Mouse (Mus musculus) G1E (cell line): ENCODE measurements around the gene Snx33. TPM values are rescaled to one million over a fixed set of nuclear protein-coding genes. Genes with fewer than 3 reads are reported as not detected.

Experiments used
- ATAC-seq: 2 replicates; pipeline ENCODE4 v1.8.0; 2016; ENCODE audit warnings: mild to moderate bottlenecking; ENCODE audit not compliant: insufficient number of reproducible peaks, poor library complexity, low FRiP score, severe bottlenecking; ENCODE audit errors: extremely low read depth
- DNase-seq: peaks from one replicate; pipeline ENCODE4 v3.0.0; 2012; ENCODE audit warnings: low spot score
- H3K27me3 ChIP-seq: 2 replicates; pipeline ENCODE4 v1.6.1; 2012; ENCODE audit warnings: mild to moderate bottlenecking, low read length, inconsistent platforms; ENCODE audit not compliant: insufficient read depth
- H3K36me3 ChIP-seq: replicated peaks from 2 replicates; pipeline ENCODE3; 2012; ENCODE audit warnings: mild to moderate bottlenecking, inconsistent platforms
- H3K4me1 ChIP-seq: 2 replicates; pipeline ENCODE4 v1.6.1; 2012; ENCODE audit warnings: low read depth, low read length, inconsistent platforms, mixed read lengths; ENCODE audit not compliant: insufficient read depth
- H3K4me3 ChIP-seq: 2 replicates; pipeline ENCODE4 v1.5.1; 2012; ENCODE audit warnings: low read depth, mild to moderate bottlenecking, inconsistent platforms, low read length, moderate library complexity, mixed read lengths
- H3K9me3 ChIP-seq: replicated peaks from 2 replicates; pipeline ENCODE4 v1.6.1; 2012; ENCODE audit warnings: inconsistent platforms
- CTCF ChIP-seq: IDR thresholded peaks from 2 replicates; pipeline ENCODE4 v1.5.1; 2012; ENCODE audit warnings: low read depth, low read length, inconsistent platforms, mixed read lengths
- GATA1 ChIP-seq: IDR thresholded peaks from 2 replicates; pipeline ENCODE4 v1.6.1; 2012; ENCODE audit warnings: borderline replicate concordance, low read length, inconsistent platforms, mixed read lengths
- GATA2 ChIP-seq: IDR thresholded peaks from 2 replicates; pipeline ENCODE4 v1.6.1; 2012; ENCODE audit warnings: low read depth, low read length, inconsistent platforms, borderline replicate concordance
- POLR2AphosphoS5 ChIP-seq: IDR thresholded peaks from 2 replicates; pipeline ENCODE4 v1.6.1; 2012; ENCODE audit warnings: low read depth, low read length, inconsistent platforms; ENCODE audit not compliant: insufficient replicate concordance
- TAL1 ChIP-seq: conservative IDR thresholded peaks from 2 replicates; pipeline ENCODE4 v1.6.1; 2012; ENCODE audit warnings: low read depth, low read length, inconsistent platforms, mixed read lengths
- polyA plus RNA-seq: library from polyadenylated mRNA; stranded (reverse); fragments of >175 nt; gene quantifications from 2 replicates; pipeline ENCODE4 v1.2.3, GENCODE M21; 2012
- total RNA-seq, 2 experiments: library from RNA; stranded (forward) in 1 of 2; stranded (reverse) in 1 of 2; fragments of 200-1000 nt in 1 of 2; fragments of >200 nt in 1 of 2; fragmentation: Nextera tagmentation in 1 of 2; gene quantifications; 2 replicates each; pipeline ENCODE4 v1.2.3; 2014 to 2017

Snx33 gene
- total and polyA plus RNA-seq, 3 experiments: 1.2 to 7.4 (median 6.9) TPM

DNA sequence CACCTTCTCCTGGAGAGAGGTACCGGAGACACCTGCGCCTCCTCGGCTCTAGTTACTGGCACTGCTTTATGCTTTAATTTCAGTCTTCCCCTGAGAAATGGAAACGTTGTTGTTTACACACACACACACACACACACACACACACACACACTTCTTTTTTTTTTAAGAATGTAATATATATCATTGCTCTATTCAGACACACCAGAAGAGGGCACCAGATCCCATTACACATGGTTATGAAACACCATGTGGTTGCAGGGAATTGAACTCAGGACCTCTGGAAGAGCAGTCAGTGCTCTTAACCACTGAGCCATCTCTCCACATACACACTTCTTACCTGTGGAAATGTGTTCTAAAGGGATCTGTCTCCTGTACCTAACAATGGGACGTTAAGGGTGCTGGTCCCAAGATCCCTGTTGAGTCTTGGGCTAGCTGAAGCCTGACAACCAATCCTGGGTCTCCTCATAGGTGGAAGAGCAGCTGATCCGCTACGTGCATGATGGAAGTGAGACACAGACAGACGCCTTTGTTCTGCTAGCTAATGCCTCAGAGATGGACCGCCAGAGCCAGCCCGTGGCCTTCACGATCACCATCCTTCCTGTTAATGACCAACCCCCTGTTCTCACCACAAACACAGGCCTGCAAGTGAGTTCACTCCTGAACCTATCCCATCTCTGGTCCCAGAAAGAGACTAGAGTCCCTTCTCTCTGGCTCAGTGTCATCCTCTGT, 37.5 kb downstream of the Snx33 start:
- Histone ChIP-seq H3K4me3 (no peak overlapping the region), H3K36me3 (no peaks in the 10 kb centered on the region), H3K27me3 (peaks cover 51% of the 10 kb centered on the region), H3K9me3 (no peaks in the 10 kb centered on the region), H3K4me1 (peaks cover 21% of the 10 kb centered on the region)
- DNase-seq: no peak
- TF ChIP-seq TAL1 (no peak), GATA2 (no peak), CTCF (no peak), POLR2AphosphoS5 (no peak), GATA1 (no peak)
- ATAC-seq: no peak

DNA sequence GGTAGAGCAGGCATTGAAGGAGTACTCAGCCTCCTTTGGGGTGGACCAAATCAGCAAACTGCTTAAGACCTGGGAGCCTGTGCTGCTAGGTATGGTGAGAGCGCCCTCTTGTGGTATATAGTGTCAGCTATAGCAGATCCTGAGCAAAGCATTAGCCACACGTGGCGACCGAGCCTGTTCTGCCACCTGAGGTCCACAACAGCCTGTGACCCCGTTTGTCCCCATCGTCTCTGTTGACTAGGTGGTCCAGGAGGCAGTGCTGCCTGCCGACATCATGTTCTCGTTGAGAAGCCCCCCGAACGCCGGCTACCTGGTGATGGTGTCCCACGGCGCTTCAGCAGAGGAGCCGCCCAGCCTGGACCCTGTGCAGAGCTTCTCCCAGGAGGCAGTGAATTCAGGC, 38.4 kb downstream of the Snx33 start:
- peaks cover 51% of the 10 kb centered on the region for H3K27me3 ChIP-seq
- DNase-seq: peak; percentile 63
- no peaks in the 10 kb centered on the region for H3K9me3 ChIP-seq
- H3K4me1 ChIP-seq: peaks cover 21% of the 10 kb centered on the region
- no peak for TF ChIP-seq POLR2AphosphoS5
- TF ChIP-seq GATA2: no peak
- peak; percentile 86 for TF ChIP-seq CTCF
- TF ChIP-seq TAL1: no peak
- H3K4me3 ChIP-seq: peak overlapping the region; percentile 52; the same call in 1 of the 2 replicates
- no peaks in the 10 kb centered on the region for H3K36me3 ChIP-seq
- no peak; the same call in 1 of the 2 replicates for ATAC-seq

DNA sequence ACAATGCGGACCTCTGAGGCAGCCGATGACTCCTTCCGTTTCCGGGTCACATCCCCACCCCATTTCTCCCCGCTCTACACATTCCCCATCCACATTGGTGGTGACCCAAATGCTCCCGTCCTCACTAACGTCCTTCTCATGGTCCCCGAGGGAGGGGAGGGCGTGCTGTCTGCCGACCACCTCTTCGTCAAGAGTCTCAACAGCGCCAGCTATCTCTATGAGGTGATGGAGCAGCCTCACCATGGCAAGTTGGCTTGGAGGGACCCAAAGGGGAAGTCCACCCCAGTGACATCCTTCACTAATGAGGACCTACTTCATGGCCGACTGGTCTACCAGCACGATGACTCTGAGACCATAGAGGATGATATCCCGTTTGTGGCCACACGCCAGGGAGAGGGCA, 40.6 kb downstream of the Snx33 start:
- no peak for ATAC-seq
- peaks cover 41% of the 10 kb centered on the region; the same call in 1 of the 2 replicates for H3K27me3 ChIP-seq
- H3K4me3 ChIP-seq: no peak overlapping the region

DNA sequence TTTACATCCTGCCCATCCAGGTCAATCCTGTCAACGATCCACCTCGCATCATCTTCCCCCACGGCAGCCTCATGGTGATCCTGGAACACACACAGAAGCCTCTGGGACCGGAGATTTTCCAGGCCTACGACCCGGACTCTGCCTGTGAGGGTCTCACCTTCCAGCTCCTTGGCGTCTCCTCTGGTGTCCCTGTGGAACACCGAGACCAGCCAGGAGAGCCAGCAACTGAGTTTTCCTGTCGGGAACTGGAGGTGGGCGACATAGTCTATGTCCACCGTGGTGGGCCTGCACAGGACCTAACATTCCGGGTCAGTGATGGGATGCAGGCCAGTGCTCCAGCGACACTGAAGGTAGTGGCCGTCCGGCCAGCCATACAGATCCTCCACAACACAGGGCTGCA, 41.6 kb downstream of the Snx33 start:
- Histone ChIP-seq H3K9me3 (no peaks in the 10 kb centered on the region), H3K27me3 (peaks cover 35% of the 10 kb centered on the region; the same call in 1 of the 2 replicates), H3K4me1 (peaks cover 14% of the 10 kb centered on the region), H3K4me3 (no peak overlapping the region), H3K36me3 (no peaks in the 10 kb centered on the region)
- DNase-seq (no peak), ATAC-seq (no peak)
- TF ChIP-seq GATA2: no peak
- no peak for TF ChIP-seq GATA1
- no peak for TF ChIP-seq POLR2AphosphoS5
- no peak for TF ChIP-seq TAL1
- no peak for TF ChIP-seq CTCF

More for the DNA sequence above, 40.6 kb downstream of the Snx33 start:
- no peak for DNase-seq
- H3K9me3 ChIP-seq: no peaks in the 10 kb centered on the region
- TF ChIP-seq POLR2AphosphoS5 (no peak), CTCF (no peak), TAL1 (no peak), GATA1 (no peak), GATA2 (no peak)
- H3K36me3 ChIP-seq: no peaks in the 10 kb centered on the region
- H3K4me1 ChIP-seq: peaks cover 18% of the 10 kb centered on the region

DNA sequence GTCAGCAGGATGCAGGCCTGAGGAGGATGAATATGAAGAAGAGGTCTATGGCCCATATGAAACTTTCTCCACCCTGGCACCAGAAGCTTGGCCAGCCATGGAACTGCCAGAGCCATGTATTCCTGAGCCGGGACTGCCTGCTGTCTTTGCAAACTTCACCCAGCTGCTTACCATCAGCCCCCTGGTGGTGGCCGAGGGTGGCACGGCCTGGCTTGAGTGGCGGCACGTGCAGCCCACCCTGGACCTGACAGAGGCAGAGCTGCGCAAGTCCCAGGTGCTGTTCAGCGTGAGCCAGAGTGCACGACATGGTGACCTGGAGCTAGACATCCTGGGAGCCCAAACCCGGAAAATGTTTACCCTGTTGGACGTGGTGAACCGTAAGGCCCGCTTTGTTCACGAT, 42.1 kb downstream of the Snx33 start:
- TF ChIP-seq CTCF: peak; percentile 16; the same call in 1 of the 2 replicates
- TF ChIP-seq POLR2AphosphoS5: no peak
- Histone ChIP-seq H3K27me3 (peaks cover 35% of the 10 kb centered on the region; the same call in 1 of the 2 replicates), H3K9me3 (no peaks in the 10 kb centered on the region), H3K36me3 (no peaks in the 10 kb centered on the region), H3K4me1 (peaks cover 12% of the 10 kb centered on the region), H3K4me3 (no peak overlapping the region)
- no peak for ATAC-seq
- DNase-seq: no peak

DNA sequence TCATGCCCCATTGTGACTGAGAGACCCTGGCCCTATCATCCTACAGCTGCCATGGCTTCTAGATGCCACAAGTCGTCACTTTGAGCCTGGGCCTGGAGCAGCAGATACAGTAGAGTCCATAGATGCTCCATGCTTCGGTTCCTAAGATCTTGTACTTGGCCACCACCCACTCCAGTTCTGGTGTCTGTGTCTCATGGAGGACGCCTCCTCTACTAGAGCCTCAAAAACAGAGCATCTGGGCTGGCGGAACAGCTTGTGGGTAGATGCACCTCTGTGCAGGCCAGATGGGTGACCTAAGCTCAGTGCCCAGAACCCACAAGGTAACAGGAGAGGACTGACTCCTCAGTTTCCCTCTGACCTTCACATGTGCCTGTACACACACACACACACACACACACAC, 43.8 kb downstream of the Snx33 start:
- Histone ChIP-seq H3K9me3 (no peaks in the 10 kb centered on the region), H3K27me3 (peaks cover 29% of the 10 kb centered on the region; the same call in 1 of the 2 replicates), H3K4me3 (no peak overlapping the region), H3K4me1 (peaks cover 4% of the 10 kb centered on the region; the same call in 1 of the 2 replicates), H3K36me3 (no peaks in the 10 kb centered on the region)
- no peak for TF ChIP-seq GATA2
- no peak for TF ChIP-seq POLR2AphosphoS5
- TF ChIP-seq GATA1: no peak
- TF ChIP-seq CTCF: no peak
- no peak for TF ChIP-seq TAL1
- ATAC-seq (no peak), DNase-seq (no peak)
